Mouse (Mus musculus) midbrain, embryonic 14.5 days (tissue): ENCODE results near the gene Dcaf7. TPM values are rescaled to one million over a fixed set of nuclear protein-coding genes. Genes with fewer than 3 reads are reported as not detected.
A peak's percentile ranks its signal among the peaks of the same experiment; 100 is the strongest.

Source experiments
- ATAC-seq: fragments of 200-750 bp; cut with Nextera tagmentation; 2 replicates; pipeline ENCODE4 v1.8.0; 2017; ENCODE audit warnings: moderate number of reproducible peaks, moderate library complexity; ENCODE audit not compliant: low FRiP score, low TSS enrichment
- DNase-seq: peaks from one replicate; pipeline ENCODE4 v3.0.0-alpha.2; 2015
- H3K27ac ChIP-seq: fragments of 300-500 bp; sonication (generic); replicated peaks from 2 replicates; pipeline ENCODE4 v1.5.1; 2014; ENCODE audit warnings: mild to moderate bottlenecking, low read depth, low read length, moderate library complexity
- H3K27me3 ChIP-seq: fragments of 300-500 bp; sonication (generic); 2 replicates; pipeline ENCODE4 v1.6.1; 2014; ENCODE audit warnings: low read length, control low read depth, mixed read lengths; ENCODE audit not compliant: control insufficient read depth, insufficient read depth
- H3K36me3 ChIP-seq: fragments of 300-500 bp; sonication (generic); 2 replicates; pipeline ENCODE4 v1.6.1; 2014; ENCODE audit warnings: low read length, control low read depth; ENCODE audit not compliant: control insufficient read depth, insufficient read depth
- H3K4me1 ChIP-seq: fragments of 300-500 bp; sonication (generic); 2 replicates; pipeline ENCODE4 v1.6.1; 2014; ENCODE audit warnings: mild to moderate bottlenecking, antibody characterized with exemption, low read length, control low read depth; ENCODE audit not compliant: control insufficient read depth, insufficient read depth
- H3K4me2 ChIP-seq: fragments of 300-500 bp; sonication (generic); 2 replicates; pipeline ENCODE4 v1.6.1; 2014; ENCODE audit warnings: mild to moderate bottlenecking, low read length, moderate library complexity
- H3K4me3 ChIP-seq: fragments of 300-500 bp; sonication (generic); replicated peaks from 2 replicates; pipeline ENCODE4 v1.5.1; 2014; ENCODE audit warnings: low read depth, low read length
- H3K9ac ChIP-seq: fragments of 300-500 bp; sonication (generic); replicated peaks from 2 replicates; pipeline ENCODE4 v1.6.1; 2014; ENCODE audit warnings: mild to moderate bottlenecking, low read length, moderate library complexity
- H3K9me3 ChIP-seq: fragments of 300-500 bp; sonication (generic); 2 replicates; pipeline ENCODE4 v1.6.1; 2016; ENCODE audit warnings: low read length, control low read depth, mixed read lengths; ENCODE audit not compliant: control insufficient read depth
- WGBS: fragments of 180-500 bp; shearing (Covaris S2); extraction: QIAGEN DNeasy Blood & Tissue Kit; methylation state at CpG from one replicate; pipeline ENCODE4 v1.1.7; 2014; 5-methylcytosine and 5-hydroxymethylcytosine counted together
- polyA plus RNA-seq: library from polyadenylated mRNA; unstranded; fragments of >200 nt; fragmentation: Nextera tagmentation; extraction: Ambion mirVana; gene quantifications from 2 replicates; pipeline ENCODE4 v1.2.1, GENCODE M21; 2014

Gene Dcaf7
- polyA plus RNA-seq, 1 experiment from 2014 or later: 153 TPM

DNA sequence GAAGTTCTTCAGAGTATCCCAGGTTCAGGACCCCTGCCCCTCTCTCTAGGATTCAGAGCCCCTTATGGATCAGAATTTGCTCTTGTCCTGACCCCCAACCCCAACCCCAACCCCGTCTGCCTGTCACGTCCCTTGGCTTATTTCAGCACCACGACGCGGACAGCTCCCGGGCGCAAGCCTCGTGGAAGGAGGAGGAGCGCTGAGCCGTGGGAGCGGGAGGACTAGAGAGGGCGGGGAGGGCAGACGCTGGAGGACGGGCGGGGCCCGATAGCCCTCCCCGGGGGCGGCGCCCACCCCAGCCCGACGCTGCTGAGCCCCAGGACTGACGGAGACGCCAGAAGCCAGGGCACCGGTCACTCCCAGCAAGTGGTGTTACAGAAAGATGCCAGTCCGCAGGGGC is 28.9 kb upstream of the Dcaf7 start, which contains the start of gene Kcnh6:
Gene Kcnh6, plus strand, starts transcription at position 304 of the 400 bp plus-strand sequence.
- under 1% methylated on average over 25 of the region's 25 CpGs for WGBS

GRCm38 (mm10) chr11:106012711-106013110 is 24.0 kb upstream of the Dcaf7 start:
- H3K4me1 ChIP-seq: 0 out of 2 replicates have a peak, but pooled peaks cover 7% of the 10 kb centered on the region
- 47% methylated on average over 7 of the region's 7 CpGs for WGBS
- H3K27ac ChIP-seq: no peak overlapping the region
- H3K4me3 ChIP-seq: no peak overlapping the region
- ATAC-seq: no peak
- no peak for DNase-seq
- H3K9ac ChIP-seq: no peak overlapping the region
- no peaks in the 10 kb centered on the region for H3K9me3 ChIP-seq
- no peaks in the 10 kb centered on the region for H3K27me3 ChIP-seq
- H3K36me3 ChIP-seq: no peaks in the 10 kb centered on the region
- H3K4me2 ChIP-seq: no peak overlapping the region

More for the DNA sequence above, 28.9 kb upstream of the Dcaf7 start, which contains the start of gene Kcnh6:
- ATAC-seq: no peak
- DNase-seq: peak; percentile 62
- Histone ChIP-seq H3K27ac (no peak within 1 kb of the TSS), H3K4me1 (0 out of 2 replicates have a peak, but pooled peaks cover 7% of the 10 kb centered on the region), H3K4me2 (peak within 1 kb of the TSS; percentile 43), H3K4me3 (no peak within 1 kb of the TSS), H3K27me3 (no peaks in the 10 kb centered on the region), H3K9me3 (no peaks in the 10 kb centered on the region), H3K36me3 (no peaks in the 10 kb centered on the region), H3K9ac (no peak within 1 kb of the TSS)

GRCm38 (mm10) chr11:106013556-106014225 is 23.0 kb upstream of the Dcaf7 start:
- Histone ChIP-seq H3K4me2 (no peak overlapping the region), H3K4me1 (0 out of 2 replicates have a peak, but pooled peaks cover 2% of the 10 kb centered on the region), H3K27ac (no peak overlapping the region), H3K27me3 (no peaks in the 10 kb centered on the region), H3K36me3 (no peaks in the 10 kb centered on the region), H3K9me3 (no peaks in the 10 kb centered on the region), H3K4me3 (no peak overlapping the region), H3K9ac (no peak overlapping the region)
- ATAC-seq (no peak), DNase-seq (peak; percentile 62)
- 73% methylated on average over 11 of the region's 11 CpGs for WGBS

DNA sequence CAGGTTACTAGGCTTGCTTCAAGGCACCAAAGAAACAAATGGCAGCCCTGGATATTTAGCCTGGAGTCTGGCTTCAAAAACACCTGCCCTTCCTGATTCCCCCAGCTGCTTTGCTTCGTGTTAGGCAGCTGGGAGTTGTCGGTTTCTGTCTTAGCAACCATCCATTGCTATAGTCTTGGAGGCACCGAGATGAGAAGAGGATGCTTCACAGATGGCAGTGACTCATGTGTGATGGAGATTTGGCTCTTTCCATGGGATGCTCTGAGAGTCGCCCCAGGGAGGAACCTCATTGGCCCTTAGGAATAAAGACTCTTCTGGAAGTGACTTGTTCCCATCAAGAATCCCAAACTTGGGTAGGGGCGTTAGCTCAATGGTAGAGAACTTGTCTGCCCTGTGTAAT is 20.2 kb upstream of the Dcaf7 start:
- DNase-seq: no peak
- 83% methylated on average over 5 of the region's 5 CpGs for WGBS
- Histone ChIP-seq H3K9ac (no peak overlapping the region), H3K27me3 (no peaks in the 10 kb centered on the region), H3K4me2 (no peak overlapping the region), H3K27ac (no peak overlapping the region), H3K36me3 (no peaks in the 10 kb centered on the region), H3K4me3 (no peak overlapping the region), H3K9me3 (no peaks in the 10 kb centered on the region), H3K4me1 (0 out of 2 replicates have a peak, but pooled peaks cover 6% of the 10 kb centered on the region)
- ATAC-seq: no peak

GRCm38 (mm10) chr11:106020051-106020763 is 16.5 kb upstream of the Dcaf7 start:
- peak overlapping the region; percentile 64 for H3K9ac ChIP-seq
- H3K36me3 ChIP-seq: no peaks in the 10 kb centered on the region
- H3K9me3 ChIP-seq: no peaks in the 10 kb centered on the region
- peak overlapping the region; percentile 66 for H3K27ac ChIP-seq
- H3K27me3 ChIP-seq: no peaks in the 10 kb centered on the region
- peak overlapping the region; percentile 44 for H3K4me3 ChIP-seq
- WGBS: under 1% methylated on average over 50 of the region's 50 CpGs
- H3K4me2 ChIP-seq: peak overlapping the region; percentile 76
- peak; percentile 82 for DNase-seq
- no peak for ATAC-seq
- H3K4me1 ChIP-seq: 0 out of 2 replicates have a peak, but pooled peaks cover 3% of the 10 kb centered on the region

DNA sequence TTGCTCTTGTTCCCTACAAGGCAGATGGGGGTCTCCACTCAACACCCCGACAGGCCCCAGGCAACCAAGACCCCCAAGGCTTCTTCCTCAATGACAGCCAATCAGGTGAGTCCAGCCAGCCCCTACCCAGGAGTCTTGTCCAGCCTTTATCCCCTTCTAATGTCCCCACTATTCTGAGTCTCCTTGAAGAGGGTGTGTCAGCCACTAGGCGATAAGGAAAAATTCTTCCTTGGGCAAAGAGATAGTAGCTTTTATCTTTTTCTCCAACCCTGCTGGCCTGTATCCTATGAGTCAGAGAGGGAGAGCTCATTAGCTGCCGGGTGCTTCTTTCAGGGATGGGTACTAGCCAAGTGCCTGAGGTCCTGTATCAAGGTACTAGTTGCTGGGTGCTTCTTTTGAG is 10.9 kb upstream of the Dcaf7 start:
- Histone ChIP-seq H3K4me3 (no peak overlapping the region), H3K27ac (no peak overlapping the region), H3K36me3 (no peaks in the 10 kb centered on the region), H3K9ac (no peak overlapping the region), H3K27me3 (no peaks in the 10 kb centered on the region), H3K4me2 (no peak overlapping the region), H3K4me1 (no peaks in the 10 kb centered on the region), H3K9me3 (no peaks in the 10 kb centered on the region)
- DNase-seq (no peak), ATAC-seq (no peak)
- 91% methylated on average over 3 of the region's 3 CpGs for WGBS

DNA sequence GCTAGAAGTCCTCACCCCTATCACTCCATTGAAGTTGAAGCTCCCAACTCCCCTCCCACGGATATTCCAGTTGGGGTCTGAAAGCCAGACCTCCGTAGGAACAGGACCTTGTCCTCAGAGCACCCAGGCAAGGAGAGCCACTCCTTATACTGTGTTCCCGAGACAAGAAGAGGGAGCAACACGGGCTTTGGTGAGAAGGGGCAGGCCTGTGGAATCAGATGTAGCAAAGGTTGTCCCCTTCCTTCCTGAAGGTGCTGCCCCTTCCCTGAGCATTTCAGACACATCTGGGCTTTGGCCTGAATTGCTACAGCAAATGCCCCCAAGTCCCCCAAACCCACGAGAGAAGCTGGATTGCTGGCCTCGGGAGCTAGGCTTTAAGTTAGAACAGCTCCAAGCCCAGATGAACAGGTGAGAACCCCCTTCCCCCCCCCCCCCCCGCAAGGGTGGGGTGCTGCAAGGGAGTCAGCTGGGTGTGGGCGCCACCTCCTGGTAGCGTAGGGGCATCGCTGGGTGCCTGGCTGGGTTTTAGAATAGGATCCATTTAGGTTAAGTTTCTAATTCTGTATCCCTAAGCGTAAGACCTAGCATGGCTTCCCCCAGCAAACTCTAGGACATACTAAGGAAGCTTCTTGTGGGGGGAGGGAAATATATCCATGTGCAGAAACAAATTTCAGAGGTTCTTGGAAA is 10.1 kb upstream of the Dcaf7 start:
- Histone ChIP-seq H3K9me3 (no peaks in the 10 kb centered on the region), H3K4me1 (no peaks in the 10 kb centered on the region), H3K4me3 (no peak overlapping the region), H3K36me3 (no peaks in the 10 kb centered on the region), H3K27ac (no peak overlapping the region), H3K9ac (no peak overlapping the region), H3K4me2 (no peak overlapping the region), H3K27me3 (no peaks in the 10 kb centered on the region)
- no peak for ATAC-seq
- DNase-seq: peak; percentile 68
- WGBS: 41% methylated on average over 11 of the region's 11 CpGs

GRCm38 (mm10) chr11:106027607-106028006 is 9.1 kb upstream of the Dcaf7 start:
- ATAC-seq (no peak), DNase-seq (no peak)
- Histone ChIP-seq H3K9ac (no peak overlapping the region), H3K4me3 (no peak overlapping the region), H3K4me1 (no peaks in the 10 kb centered on the region), H3K27me3 (no peaks in the 10 kb centered on the region), H3K27ac (no peak overlapping the region), H3K4me2 (no peak overlapping the region), H3K9me3 (no peaks in the 10 kb centered on the region), H3K36me3 (no peaks in the 10 kb centered on the region)
- 93% methylated on average over 5 of the region's 5 CpGs for WGBS
